Mouse (Mus musculus) myocyte (in vitro differentiated cells): Measurements from ENCODE around the gene Clstn3.

Experiments
- POLR2A ChIP-seq: IDR thresholded peaks from one replicate; pipeline ENCODE4 v1.6.1; 2011; ENCODE audit warnings: low read depth, mild to moderate bottlenecking, control low read depth, moderate library complexity; ENCODE audit not compliant: insufficient read length
- TCF12 ChIP-seq: IDR thresholded peaks from one replicate; pipeline ENCODE4 v1.6.1; 2011; ENCODE audit warnings: mild to moderate bottlenecking, control low read depth; ENCODE audit not compliant: poor library complexity, insufficient read depth, severe bottlenecking

- no peak for TF ChIP-seq POLR2A
- TF ChIP-seq TCF12: no peak
These were observed 6.8 kb downstream of the Clstn3 start for GRCm38 (mm10) chr6:124457827-124458226.
